Mouse (Mus musculus): ENCODE data around the gene Cntn4. TPM values are rescaled to one million over a fixed set of nuclear protein-coding genes. Genes with fewer than 3 reads are reported as not detected.

The Cntn4 gene
- polyA plus RNA-seq, 1 experiment from 2014 or later = 6.3 TPM

GRCm38 (mm10) chr6:106155362-106155761 lies 477.9 kb downstream of the Cntn4 start:
- H3K27ac ChIP-seq (ENCODE audit: low read depth, low read length) = no peak overlapping the region
- H3K4me2 ChIP-seq (replicated peaks; ENCODE audit: low read depth, low read length) = no peak overlapping the region
- no peak overlapping the region for H3K4me3 ChIP-seq (ENCODE audit: low read length)
- no peak for ATAC-seq (ENCODE audit: low FRiP score, low TSS enrichment)
- H3K4me1 ChIP-seq (ENCODE audit: control insufficient read depth, insufficient read depth, low read length) = no peaks in the 10 kb centered on the region
- WGBS = 95% methylated on average over 3 of the region's 3 CpGs
- no peaks in the 10 kb centered on the region for H3K27me3 ChIP-seq (ENCODE audit: control insufficient read depth, insufficient read depth, low read length)
- no peak overlapping the region for H3K9ac ChIP-seq (ENCODE audit: low read depth, low read length)
- no peaks in the 10 kb centered on the region for H3K9me3 ChIP-seq (ENCODE audit: control insufficient read depth, low read length)
- no peaks in the 10 kb centered on the region for H3K36me3 ChIP-seq (ENCODE audit: control insufficient read depth, insufficient read depth, low read length)

DNA sequence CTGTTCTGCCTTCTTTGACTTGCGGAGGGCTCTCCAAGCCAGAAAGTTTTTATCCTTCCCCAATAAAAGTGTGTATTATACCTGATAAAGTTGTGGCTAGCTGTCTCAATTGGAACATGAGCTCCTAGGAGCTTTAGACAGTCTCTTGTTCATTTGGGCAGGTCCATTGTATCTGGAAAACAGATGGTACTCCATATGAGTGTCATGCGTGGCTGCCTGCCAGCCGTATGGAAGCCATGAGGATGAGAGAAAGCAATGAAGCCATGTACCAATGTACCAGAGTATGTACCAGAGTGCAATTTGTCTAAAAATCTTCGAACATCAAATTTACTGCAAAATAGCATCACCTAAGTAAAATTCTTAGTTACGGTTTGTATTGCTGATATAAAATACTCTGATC lies 500.1 kb downstream of the Cntn4 start:
- WGBS = 96% methylated on average over 5 of the region's 5 CpGs
- no peak overlapping the region for H3K27ac ChIP-seq (ENCODE audit: low read depth, low read length)
- no peaks in the 10 kb centered on the region for H3K36me3 ChIP-seq (ENCODE audit: control insufficient read depth, insufficient read depth, low read length)
- H3K9me3 ChIP-seq (ENCODE audit: control insufficient read depth, low read length) = no peaks in the 10 kb centered on the region
- H3K27me3 ChIP-seq (ENCODE audit: control insufficient read depth, insufficient read depth, low read length) = no peaks in the 10 kb centered on the region
- H3K4me2 ChIP-seq (replicated peaks; ENCODE audit: low read depth, low read length) = no peak overlapping the region
- ATAC-seq (ENCODE audit: low FRiP score, low TSS enrichment) = no peak
- no peak overlapping the region for H3K9ac ChIP-seq (ENCODE audit: low read depth, low read length)
- H3K4me3 ChIP-seq (ENCODE audit: low read length) = no peak overlapping the region
- no peaks in the 10 kb centered on the region for H3K4me1 ChIP-seq (ENCODE audit: control insufficient read depth, insufficient read depth, low read length)

- H3K9ac ChIP-seq (ENCODE audit: low read depth, low read length) = no peak overlapping the region
- no peak overlapping the region for H3K4me3 ChIP-seq (ENCODE audit: low read length)
- H3K9me3 ChIP-seq (ENCODE audit: control insufficient read depth, low read length) = no peaks in the 10 kb centered on the region
- H3K27me3 ChIP-seq (ENCODE audit: control insufficient read depth, insufficient read depth, low read length) = no peaks in the 10 kb centered on the region
- ATAC-seq (ENCODE audit: low FRiP score, low TSS enrichment) = no peak
- H3K27ac ChIP-seq (ENCODE audit: low read depth, low read length) = no peak overlapping the region
- H3K4me2 ChIP-seq (replicated peaks; ENCODE audit: low read depth, low read length) = no peak overlapping the region
- H3K36me3 ChIP-seq (ENCODE audit: control insufficient read depth, insufficient read depth, low read length) = no peaks in the 10 kb centered on the region
- no peaks in the 10 kb centered on the region for H3K4me1 ChIP-seq (ENCODE audit: control insufficient read depth, insufficient read depth, low read length)
- WGBS = 92% methylated on average over 2 of the region's 2 CpGs
Observed at GRCm38 (mm10) chr6:106181596-106181995, 504.1 kb downstream of the Cntn4 start.

- H3K36me3 ChIP-seq (ENCODE audit: control insufficient read depth, insufficient read depth, low read length) = no peaks in the 10 kb centered on the region
- no peak for ATAC-seq (ENCODE audit: low FRiP score, low TSS enrichment)
- no peaks in the 10 kb centered on the region for H3K9me3 ChIP-seq (ENCODE audit: control insufficient read depth, low read length)
- no peak overlapping the region for H3K9ac ChIP-seq (ENCODE audit: low read depth, low read length)
- no peak overlapping the region for H3K4me2 ChIP-seq (replicated peaks; ENCODE audit: low read depth, low read length)
- H3K4me3 ChIP-seq (ENCODE audit: low read length) = no peak overlapping the region
- H3K27ac ChIP-seq (ENCODE audit: low read depth, low read length) = no peak overlapping the region
- H3K4me1 ChIP-seq (ENCODE audit: control insufficient read depth, insufficient read depth, low read length) = no peaks in the 10 kb centered on the region
- H3K27me3 ChIP-seq (ENCODE audit: control insufficient read depth, insufficient read depth, low read length) = no peaks in the 10 kb centered on the region
- 88% methylated on average over 1 of the region's 1 CpGs for WGBS
Observed at GRCm38 (mm10) chr6:106200974-106201373, 523.5 kb downstream of the Cntn4 start.

DNA sequence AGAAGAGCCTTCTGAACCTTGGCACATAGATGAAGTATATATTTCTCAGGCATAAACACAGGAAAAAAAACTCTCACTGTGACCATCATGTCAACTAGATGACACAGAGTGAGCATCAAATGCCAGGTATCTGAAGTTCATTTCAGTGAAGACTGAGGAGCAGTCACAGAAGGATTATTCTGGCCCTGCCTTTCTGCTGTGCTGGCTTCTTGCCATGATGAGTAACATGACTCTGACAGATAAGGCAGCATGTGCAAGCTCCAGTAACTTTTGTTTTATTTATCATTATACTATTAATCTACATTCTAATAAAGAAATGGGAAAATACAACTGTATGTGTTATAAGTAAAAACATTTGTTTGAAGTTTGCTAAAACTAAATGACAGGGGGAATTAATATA lies 529.9 kb downstream of the Cntn4 start:
- Histone ChIP-seq H3K27me3 (ENCODE audit: control insufficient read depth, insufficient read depth, low read length) (no peaks in the 10 kb centered on the region), H3K9ac (ENCODE audit: low read depth, low read length) (no peak overlapping the region), H3K4me3 (ENCODE audit: low read length) (no peak overlapping the region), H3K9me3 (ENCODE audit: control insufficient read depth, low read length) (no peaks in the 10 kb centered on the region), H3K36me3 (ENCODE audit: control insufficient read depth, insufficient read depth, low read length) (no peaks in the 10 kb centered on the region), H3K4me2 (replicated peaks; ENCODE audit: low read depth, low read length) (no peak overlapping the region), H3K27ac (ENCODE audit: low read depth, low read length) (no peak overlapping the region), H3K4me1 (ENCODE audit: control insufficient read depth, insufficient read depth, low read length) (no peaks in the 10 kb centered on the region)
- ATAC-seq (ENCODE audit: low FRiP score, low TSS enrichment) = no peak

- no peaks in the 10 kb centered on the region for H3K36me3 ChIP-seq (ENCODE audit: control insufficient read depth, insufficient read depth, low read length)
- no peak overlapping the region for H3K4me3 ChIP-seq (ENCODE audit: low read length)
- H3K9ac ChIP-seq (ENCODE audit: low read depth, low read length) = no peak overlapping the region
- H3K4me2 ChIP-seq (replicated peaks; ENCODE audit: low read depth, low read length) = no peak overlapping the region
- ATAC-seq (ENCODE audit: low FRiP score, low TSS enrichment) = no peak
- H3K27ac ChIP-seq (ENCODE audit: low read depth, low read length) = no peak overlapping the region
- 63% methylated on average over 4 of the region's 4 CpGs for WGBS
- H3K4me1 ChIP-seq (ENCODE audit: control insufficient read depth, insufficient read depth, low read length) = no peaks in the 10 kb centered on the region
- no peaks in the 10 kb centered on the region for H3K9me3 ChIP-seq (ENCODE audit: control insufficient read depth, low read length)
- H3K27me3 ChIP-seq (ENCODE audit: control insufficient read depth, insufficient read depth, low read length) = no peaks in the 10 kb centered on the region
Observed at GRCm38 (mm10) chr6:106213071-106213470, 535.6 kb downstream of the Cntn4 start.

GRCm38 (mm10) chr6:106237046-106237948 lies 559.8 kb downstream of the Cntn4 start:
- Histone ChIP-seq H3K4me3 (ENCODE audit: low read length) (no peak overlapping the region), H3K4me1 (ENCODE audit: control insufficient read depth, insufficient read depth, low read length) (no peaks in the 10 kb centered on the region), H3K4me2 (replicated peaks; ENCODE audit: low read depth, low read length) (no peak overlapping the region), H3K36me3 (ENCODE audit: control insufficient read depth, insufficient read depth, low read length) (no peaks in the 10 kb centered on the region), H3K27ac (ENCODE audit: low read depth, low read length) (no peak overlapping the region), H3K9ac (ENCODE audit: low read depth, low read length) (no peak overlapping the region), H3K9me3 (ENCODE audit: control insufficient read depth, low read length) (no peaks in the 10 kb centered on the region), H3K27me3 (ENCODE audit: control insufficient read depth, insufficient read depth, low read length) (no peaks in the 10 kb centered on the region)
- ATAC-seq (ENCODE audit: low FRiP score, low TSS enrichment) = peak; percentile 35; the same call in 1 of the 2 replicates
- 28% methylated on average over 12 of the region's 12 CpGs for WGBS

- no peaks in the 10 kb centered on the region for H3K36me3 ChIP-seq (ENCODE audit: control insufficient read depth, insufficient read depth, low read length)
- no peak overlapping the region for H3K27ac ChIP-seq (ENCODE audit: low read depth, low read length)
- WGBS = 45% methylated on average over 1 of the region's 1 CpGs
- no peaks in the 10 kb centered on the region for H3K4me1 ChIP-seq (ENCODE audit: control insufficient read depth, insufficient read depth, low read length)
- no peak overlapping the region for H3K9ac ChIP-seq (ENCODE audit: low read depth, low read length)
- H3K9me3 ChIP-seq (ENCODE audit: control insufficient read depth, low read length) = no peaks in the 10 kb centered on the region
- H3K4me2 ChIP-seq (replicated peaks; ENCODE audit: low read depth, low read length) = no peak overlapping the region
- no peak for ATAC-seq (ENCODE audit: low FRiP score, low TSS enrichment)
- no peaks in the 10 kb centered on the region for H3K27me3 ChIP-seq (ENCODE audit: control insufficient read depth, insufficient read depth, low read length)
- H3K4me3 ChIP-seq (ENCODE audit: low read length) = no peak overlapping the region
Observed at GRCm38 (mm10) chr6:106241553-106241952, 564.1 kb downstream of the Cntn4 start.

- ATAC-seq (ENCODE audit: low FRiP score, low TSS enrichment) = 0 out of 2 replicates have a peak, but pooled peaks have one; percentile 39
- WGBS = 56% methylated on average over 3 of the region's 3 CpGs
- H3K9ac ChIP-seq (ENCODE audit: low read depth, low read length) = no peak overlapping the region
- no peak overlapping the region for H3K4me3 ChIP-seq (ENCODE audit: low read length)
- no peaks in the 10 kb centered on the region for H3K27me3 ChIP-seq (ENCODE audit: control insufficient read depth, insufficient read depth, low read length)
- no peaks in the 10 kb centered on the region for H3K9me3 ChIP-seq (ENCODE audit: control insufficient read depth, low read length)
- peaks cover 6% of the 10 kb centered on the region; the same call in 1 of the 2 replicates for H3K4me1 ChIP-seq (ENCODE audit: control insufficient read depth, insufficient read depth, low read length)
- no peaks in the 10 kb centered on the region for H3K36me3 ChIP-seq (ENCODE audit: control insufficient read depth, insufficient read depth, low read length)
- H3K27ac ChIP-seq (ENCODE audit: low read depth, low read length) = no peak overlapping the region
- no peak overlapping the region for H3K4me2 ChIP-seq (replicated peaks; ENCODE audit: low read depth, low read length)
Observed at GRCm38 (mm10) chr6:106263396-106263795, 585.9 kb downstream of the Cntn4 start.
